14 mouse cellular contexts compared by ENCODE assay signal in the genomic region with DNA sequence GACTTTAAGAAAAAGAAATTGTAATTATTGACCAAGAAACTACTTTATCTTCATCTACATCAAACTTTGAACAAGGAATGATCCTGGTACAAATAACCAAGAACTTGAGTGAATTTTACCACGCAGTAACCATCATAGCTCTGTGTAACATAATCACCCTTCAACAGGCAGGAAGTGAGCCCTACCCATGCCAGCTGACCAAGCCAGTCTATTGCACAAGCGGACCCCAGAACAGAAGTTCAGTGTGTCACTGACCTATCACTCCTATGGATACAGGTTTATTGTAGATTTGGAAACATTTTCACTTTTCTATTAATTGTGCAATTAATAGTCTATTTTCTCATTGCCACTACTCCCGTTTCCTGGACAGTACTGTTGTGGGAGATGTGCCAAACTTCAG. TPM values are rescaled to one million over a fixed set of nuclear protein-coding genes. Genes with fewer than 3 reads are reported as not detected.
"Had no signal": no experiment of that assay in that cellular context is flagged by ENCODE, and none has a peak within 500 bp of the region (broad histone marks: within the 10 kb centered on the region; RNA-seq: fewer than 3 reads in every experiment).

No protein-coding gene starts in this region.

- H3K9me3 ChIP-seq: heart, embryonic 10.5 days; heart, embryonic 13.5 days; heart, embryonic 15.5 days; intestine, embryonic 15.5 days; limb, embryonic 10.5 days; limb, embryonic 12.5 days had no signal

- H3K9ac ChIP-seq: heart, embryonic 13.5 days; heart, embryonic 15.5 days; hindbrain, embryonic 14.5 days; intestine, embryonic 15.5 days; limb, embryonic 12.5 days had no signal

- H3K27ac ChIP-seq: heart, embryonic 10.5 days; heart, embryonic 13.5 days; heart, embryonic 15.5 days; hindbrain, embryonic 14.5 days; intestine, embryonic 15.5 days; layer of hippocampus, adult 2 months; left cerebral cortex, adult 2 months; limb, embryonic 10.5 days; limb, embryonic 12.5 days had no signal

- ATAC-seq: hindbrain, embryonic 16.5 days; inflammation-experienced regulatory T-cells, adult 6 months; intestine, embryonic 15.5 days; intestine, postnatal 0 days had no signal

- H3K4me3 ChIP-seq: heart, embryonic 10.5 days; heart, embryonic 13.5 days; heart, embryonic 15.5 days; intestine, embryonic 15.5 days; layer of hippocampus, adult 2 months; left cerebral cortex, adult 2 months; limb, embryonic 10.5 days; limb, embryonic 12.5 days had no signal

- H3K4me2 ChIP-seq: heart, embryonic 13.5 days; heart, embryonic 15.5 days; hindbrain, embryonic 14.5 days; intestine, embryonic 15.5 days; limb, embryonic 12.5 days; liver, embryonic 11.5 days had no signal

- H3K27me3 ChIP-seq: heart, embryonic 13.5 days; heart, embryonic 15.5 days; intestine, embryonic 15.5 days; limb, embryonic 12.5 days had no signal

- H3K36me3 ChIP-seq: heart, embryonic 10.5 days; heart, embryonic 13.5 days; heart, embryonic 15.5 days; intestine, embryonic 15.5 days; limb, embryonic 10.5 days; limb, embryonic 12.5 days had no signal

RNA-seq across cellular contexts. Expression of gene Pde1a, which starts 3.4 kb away (rescaled TPM):
- total RNA-seq: hematopoietic stem cell, adult 5-6 weeks had no signal
- polyA plus RNA-seq: inflammation-experienced regulatory T-cells, adult 6 months had no signal
